Mouse (Mus musculus): ENCODE data around the gene G0s2.

DNA sequence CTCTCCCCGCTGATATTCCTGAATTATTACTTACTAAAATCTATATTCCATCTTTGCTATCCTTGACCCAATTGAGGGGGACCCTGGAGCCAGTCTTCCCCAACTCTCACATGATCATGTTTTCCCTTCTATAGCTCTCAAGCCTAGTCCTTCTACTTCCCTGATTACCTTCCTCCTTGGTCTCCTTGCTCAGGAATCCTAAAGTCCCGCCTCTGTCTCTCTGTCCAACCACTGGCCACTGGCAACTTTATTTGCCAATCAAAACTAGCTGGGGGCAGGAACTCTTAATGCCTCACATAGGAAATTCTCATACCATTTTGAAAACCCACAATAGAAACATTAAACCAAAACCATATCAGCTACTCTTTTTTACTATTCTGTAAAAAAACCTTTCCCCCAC, 8.3 kb upstream of the G0s2 start:
- no peak for TF ChIP-seq POLR2A (IDR thresholded peaks at IDR 0.05; ENCODE audit: borderline replicate concordance, insufficient read depth, low read length)
- no peak for TF ChIP-seq CTCF (IDR thresholded peaks at IDR 0.05; ENCODE audit: borderline replicate concordance, insufficient read depth, low read depth, low read length)
